In genomic region chr6:4362220-4362619, GRCm38 (mm10) we compare ENCODE assay signal across 13 mouse cellular contexts.
"Had no signal": no experiment of that assay in that cellular context is flagged by ENCODE, and none has a peak within 500 bp of the region (broad histone marks: within the 10 kb centered on the region; RNA-seq: fewer than 3 reads in every experiment).

No protein-coding gene starts in this region.

- DNase-seq: liver, postnatal 0 days; lung, adult 2 months; lung, postnatal 14 days; lung, postnatal 36 days; midbrain, embryonic 14.5 days; retina, postnatal 1 day; right cerebral cortex, adult 18-20 months; right cerebral cortex, postnatal 25 days; right cerebral cortex, postnatal 4 days; spleen, adult 18-20 months; thymus, adult 18-20 months; thymus, postnatal 14 days; thymus, postnatal 36 days had no signal
